Mouse (Mus musculus) ES-E14 (cell line): ENCODE measurements around the gene Ephb1.

Source experiments
- CHD2 ChIP-seq: IDR thresholded peaks from 2 replicates; pipeline ENCODE4 v1.6.1; 2014; ENCODE audit warnings: mild to moderate bottlenecking, low read depth, low read length, inconsistent platforms
- MAFK ChIP-seq: IDR thresholded peaks from 2 replicates; pipeline ENCODE4 v1.6.1; 2014; ENCODE audit warnings: mild to moderate bottlenecking, low read depth, low read length, inconsistent platforms; ENCODE audit not compliant: insufficient read depth

GRCm38 (mm10) chr9:102029661-102030060, 324.8 kb downstream of the Ephb1 start:
- no peak for TF ChIP-seq CHD2
- no peak for TF ChIP-seq MAFK
